Mouse (Mus musculus) heart, adult 11 months (tissue): ENCODE data around the gene Polr1c.

Source experiments
- DNase-seq: peaks from one replicate; pipeline ENCODE4 v3.0.0; 2022

Gene Polr1c

DNA sequence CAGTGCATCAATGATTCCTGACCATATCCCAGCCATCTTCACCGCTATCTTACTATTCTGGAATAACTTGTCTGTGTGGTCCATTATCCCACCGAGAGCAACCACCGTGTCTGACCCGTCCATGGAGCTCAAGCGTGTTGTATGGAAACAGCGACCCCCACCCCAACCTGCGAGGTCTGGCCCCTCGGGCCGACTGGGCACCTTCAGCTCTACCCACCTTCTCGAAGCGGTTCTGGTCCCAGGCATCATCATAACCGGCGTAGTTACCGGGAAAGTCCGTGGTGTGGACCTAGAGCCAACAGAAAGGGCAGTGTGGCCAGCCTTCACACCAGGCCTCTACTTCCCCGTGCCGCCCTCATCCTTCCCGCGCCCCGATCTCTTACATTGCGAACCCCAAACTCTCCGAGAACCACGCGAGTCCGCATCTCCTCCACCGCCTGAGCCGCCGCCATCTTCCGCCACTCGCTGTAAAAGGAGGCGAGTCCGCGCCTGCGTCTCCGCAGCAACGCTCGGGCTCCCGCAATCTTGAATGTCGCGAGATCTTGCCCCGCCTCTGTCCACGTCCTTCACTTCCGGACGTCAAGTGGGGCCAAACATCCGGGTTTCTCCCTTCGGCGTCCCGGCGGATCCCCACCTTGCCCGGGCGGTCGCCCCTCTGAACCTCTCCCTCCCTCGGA, at the start of gene Polr1c, which contains the start of gene Yipf3:
TSS of gene Polr1c (minus strand) at position 543 of the 677 bp plus-strand sequence.
TSS of gene Yipf3 (plus strand) at position 569 of the 677 bp plus-strand sequence.
- peak; percentile 99 for DNase-seq

DNA sequence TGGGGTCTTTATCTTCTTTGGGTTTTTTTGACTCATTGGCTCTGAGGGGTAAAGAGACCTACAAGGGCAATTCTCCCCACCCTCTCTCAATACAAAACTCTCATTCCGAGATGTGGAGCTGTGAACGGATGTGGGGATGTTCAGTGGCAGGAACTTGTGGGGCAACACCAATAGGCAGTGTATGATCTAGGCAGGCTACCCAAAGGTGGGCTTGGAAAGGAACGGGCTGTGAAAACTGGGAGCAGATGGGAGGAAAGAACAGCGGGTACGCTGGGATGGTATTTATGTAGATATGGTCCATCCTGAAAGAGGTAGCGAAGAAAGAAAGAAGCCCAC, 49.1 kb upstream of the Polr1c start:
- DNase-seq = no peak

GRCm38 (mm10) chr17:46296601-46297000, 48.7 kb upstream of the Polr1c start:
- DNase-seq = peak; percentile 79

DNA sequence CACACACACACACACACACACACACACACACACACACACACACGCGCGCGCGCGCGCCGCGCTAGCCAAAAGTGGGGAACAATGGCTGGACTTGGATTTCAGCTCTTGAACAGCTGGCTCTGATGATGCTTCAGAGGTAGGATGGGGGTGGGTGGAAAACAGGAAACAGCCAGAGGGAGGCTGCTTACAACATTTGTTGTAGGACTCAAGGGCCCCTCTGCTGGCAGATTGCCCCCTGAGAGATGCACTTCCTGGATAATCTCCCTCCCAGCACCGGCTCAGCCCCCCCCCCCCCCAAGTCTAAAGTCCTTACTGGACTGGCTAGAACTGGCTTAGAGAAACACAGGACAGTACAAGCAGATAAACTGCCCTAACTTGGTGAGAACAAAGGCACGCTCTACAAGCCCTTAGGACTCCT, 39.8 kb upstream of the Polr1c start:
- DNase-seq = peak; percentile 99

DNA sequence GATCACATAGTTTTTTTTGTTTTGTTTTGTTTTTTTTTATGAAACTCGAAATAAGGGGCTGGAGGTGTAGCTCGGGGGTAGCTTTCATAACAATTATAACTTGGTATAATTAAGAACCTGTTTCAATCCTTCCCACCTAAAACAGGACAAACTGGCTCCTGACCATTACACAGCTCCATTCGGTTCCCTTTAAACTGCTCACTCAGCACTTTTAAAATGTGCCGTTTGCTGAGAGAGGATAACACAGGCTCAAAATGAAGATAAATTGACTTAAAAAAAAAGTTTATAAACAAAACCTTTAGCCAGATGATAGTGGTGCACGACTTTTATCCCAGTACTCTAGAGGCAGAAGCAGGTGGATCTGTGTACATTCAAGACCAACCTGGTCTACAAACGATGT, 37.6 kb upstream of the Polr1c start:
- no peak for DNase-seq

DNA sequence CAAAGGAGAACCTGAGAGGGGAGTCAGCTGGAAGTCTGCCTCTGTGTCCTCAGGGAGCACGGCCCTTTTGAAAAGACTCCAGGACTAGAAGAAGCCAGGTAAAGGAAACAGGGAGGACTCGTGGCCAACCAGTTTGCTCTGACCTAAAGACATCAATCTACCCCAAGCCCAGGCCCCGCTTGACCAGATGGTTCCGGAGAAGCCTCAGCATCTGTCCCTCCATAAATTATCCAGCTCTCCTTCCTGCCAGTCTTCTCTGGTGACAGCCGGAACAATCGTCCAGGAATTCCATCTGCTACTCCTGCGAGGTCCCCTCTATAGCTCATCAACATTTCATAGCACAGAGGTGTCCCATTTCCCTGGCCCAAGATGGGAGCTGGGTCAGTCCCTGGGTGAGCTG, 36.8 kb upstream of the Polr1c start:
- DNase-seq = peak; percentile 81

- peak; percentile 88 for DNase-seq
Measured at GRCm38 (mm10) chr17:46283911-46284310, 36.1 kb upstream of the Polr1c start.

- no peak for DNase-seq
Measured at GRCm38 (mm10) chr17:46283140-46283539, 35.3 kb upstream of the Polr1c start.

DNA sequence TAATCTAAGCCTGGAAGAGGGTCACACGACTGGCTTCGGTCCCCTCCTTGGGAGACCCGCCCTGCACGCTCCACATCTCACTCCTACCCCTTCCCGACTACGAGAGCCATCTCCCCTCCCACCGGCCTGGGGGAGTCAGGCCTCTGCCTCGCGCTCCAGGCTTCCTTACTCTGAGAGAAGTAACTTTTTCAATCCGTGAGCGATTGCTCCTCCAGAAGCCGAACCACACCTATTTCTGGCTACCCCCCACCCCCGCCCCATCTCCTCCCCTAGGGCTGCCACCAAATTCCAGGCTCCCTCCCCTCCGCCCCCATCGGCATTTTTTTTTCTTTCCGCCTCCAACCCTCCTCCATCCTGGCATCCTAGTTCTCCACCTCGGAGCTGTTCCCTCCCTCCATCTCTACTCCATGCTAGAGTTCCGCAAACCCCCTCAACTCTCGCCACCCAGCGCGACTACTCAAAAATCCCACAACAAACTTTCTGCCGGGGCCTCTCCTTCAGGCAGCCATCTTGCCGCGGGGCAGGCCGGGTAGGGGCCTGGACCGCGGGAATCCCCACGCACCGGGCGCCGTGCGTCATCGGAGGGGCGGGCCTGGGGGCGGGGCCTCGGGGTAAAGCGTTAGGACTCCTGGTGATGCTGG, 34.7 kb upstream of the Polr1c start, which contains the start of gene Tjap1:
TSS of gene Tjap1 (minus strand) at position 544 of the 641 bp plus-strand sequence.
- DNase-seq = peak; percentile 99

DNA sequence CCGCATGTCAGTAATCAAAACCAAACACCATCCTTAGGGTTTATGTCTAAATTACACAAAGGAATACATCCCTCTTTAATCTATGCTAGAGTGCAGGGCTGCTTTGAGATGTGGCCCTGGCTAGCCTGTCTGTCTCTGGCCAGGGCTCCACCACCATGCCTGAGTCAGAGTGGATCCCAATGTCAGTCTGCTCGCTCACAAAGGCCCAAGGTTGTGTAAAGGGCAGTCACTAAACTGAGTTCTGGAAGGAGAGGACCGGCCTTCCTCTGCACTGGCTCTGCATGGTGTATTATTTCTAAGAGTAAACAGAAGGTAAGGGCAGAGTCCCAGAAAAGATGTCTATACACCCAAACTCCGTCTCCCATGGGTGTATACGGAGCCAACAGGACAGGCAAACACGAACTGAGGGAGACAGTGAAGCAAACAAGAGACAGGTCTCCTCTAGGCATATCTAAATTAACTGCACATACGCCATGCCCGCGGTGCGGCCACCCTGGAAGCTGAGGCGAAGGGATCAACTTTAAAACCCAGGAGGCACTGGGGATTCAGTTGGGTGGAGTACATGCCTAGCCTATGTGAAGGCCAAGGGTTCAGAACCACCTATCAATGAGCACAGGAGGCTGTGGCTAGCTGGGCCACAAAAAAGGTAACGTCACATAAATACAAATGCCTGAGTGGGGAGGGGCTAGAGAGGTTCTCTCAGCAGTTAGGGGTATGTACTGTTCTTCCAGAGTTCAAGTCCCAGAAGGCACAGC, 30.3 kb upstream of the Polr1c start:
- peak; percentile 89 for DNase-seq

DNA sequence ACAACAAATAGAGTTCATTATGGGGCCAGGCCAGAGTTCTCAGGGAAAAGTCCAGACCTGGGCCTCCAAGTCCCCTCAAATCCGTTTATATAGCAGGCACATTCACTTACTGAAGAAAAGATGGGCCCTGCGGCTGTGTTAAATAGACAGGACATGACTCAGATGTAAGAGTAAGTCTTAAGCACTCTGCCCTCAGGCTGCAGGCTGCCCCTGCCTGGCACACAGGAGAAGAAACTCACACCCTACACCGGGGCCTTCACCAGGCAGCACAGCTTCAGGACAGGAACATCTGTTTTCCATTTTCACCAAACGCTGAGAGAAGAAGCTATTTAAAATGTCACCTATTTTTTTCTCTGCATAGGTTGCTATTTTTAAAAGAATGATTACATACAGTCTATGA, 29.7 kb upstream of the Polr1c start:
- DNase-seq = peak; percentile 86

DNA sequence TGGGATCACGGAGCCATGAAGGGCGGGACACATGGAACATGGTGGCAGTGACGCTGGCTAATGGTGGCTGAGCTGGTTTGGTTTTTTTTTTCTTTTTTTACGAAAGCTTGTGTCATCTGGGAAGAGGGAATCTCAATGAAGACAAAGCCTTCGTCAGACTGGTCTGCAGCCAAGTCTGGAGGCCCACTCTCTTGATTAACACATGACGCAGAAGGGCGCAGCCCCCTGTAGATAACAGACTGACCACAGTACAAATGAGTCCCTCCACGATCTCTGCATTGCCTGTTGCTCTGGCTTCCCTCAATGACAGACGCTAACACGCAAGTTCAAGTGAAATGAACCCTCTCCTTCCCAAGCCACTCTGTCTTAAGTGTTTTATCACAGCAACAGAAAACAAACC, 27.7 kb upstream of the Polr1c start:
- no peak for DNase-seq

- DNase-seq = peak; percentile 66
Measured at GRCm38 (mm10) chr17:46275034-46275433, 27.2 kb upstream of the Polr1c start.

DNA sequence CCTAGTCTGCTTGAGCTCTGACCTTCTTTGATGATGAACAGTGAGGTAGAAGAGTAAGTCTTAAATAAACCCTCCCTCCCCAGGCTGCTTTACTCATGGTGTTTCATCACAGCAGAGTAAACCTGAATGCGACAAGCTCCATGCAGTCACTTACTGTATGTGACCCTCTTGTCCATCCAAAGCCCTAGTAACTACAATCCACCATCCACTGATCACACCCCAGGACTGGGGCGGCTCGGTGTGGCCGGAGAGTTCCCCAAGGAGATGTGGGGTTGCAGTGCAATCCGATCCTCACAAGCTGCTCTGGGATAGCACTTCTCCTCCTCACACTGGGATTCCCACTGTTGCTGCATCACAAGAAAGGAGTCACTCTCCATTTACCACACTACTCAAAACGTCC, 26.6 kb upstream of the Polr1c start:
- peak; percentile 86 for DNase-seq

- DNase-seq = peak; percentile 77
Measured at GRCm38 (mm10) chr17:46273803-46274236, 26.0 kb upstream of the Polr1c start.

DNA sequence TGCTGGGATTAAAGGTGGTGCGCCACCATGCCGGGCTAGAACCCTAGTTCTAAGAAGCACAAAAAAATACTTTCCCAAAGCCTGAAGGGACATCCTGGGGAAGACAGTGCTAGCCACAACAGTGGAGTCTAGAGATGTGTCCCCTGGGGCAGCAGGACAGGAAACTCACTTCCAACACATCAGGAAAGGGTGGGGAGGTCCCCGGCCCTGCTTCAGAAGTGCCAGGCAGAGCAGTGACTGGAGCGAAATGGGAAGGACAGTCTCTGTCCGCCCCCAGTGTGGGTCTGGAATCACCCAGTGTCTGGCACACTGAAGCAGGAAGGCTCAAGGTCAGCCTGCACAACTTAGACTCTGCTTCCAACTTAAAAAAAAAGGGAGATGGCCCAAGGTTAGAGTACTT, 24.8 kb upstream of the Polr1c start:
- peak; percentile 98 for DNase-seq

GRCm38 (mm10) chr17:46272058-46272457, 24.2 kb upstream of the Polr1c start:
- peak; percentile 79 for DNase-seq

- DNase-seq = peak; percentile 98
Measured at GRCm38 (mm10) chr17:46269771-46270534, 22.1 kb upstream of the Polr1c start.

- DNase-seq = peak; percentile 90
Measured at GRCm38 (mm10) chr17:46268026-46268720, 20.3 kb upstream of the Polr1c start.

GRCm38 (mm10) chr17:46267511-46267910, 19.7 kb upstream of the Polr1c start:
- DNase-seq = peak; percentile 89

- DNase-seq = peak; percentile 80
Measured at GRCm38 (mm10) chr17:46266986-46267385, 19.1 kb upstream of the Polr1c start.

DNA sequence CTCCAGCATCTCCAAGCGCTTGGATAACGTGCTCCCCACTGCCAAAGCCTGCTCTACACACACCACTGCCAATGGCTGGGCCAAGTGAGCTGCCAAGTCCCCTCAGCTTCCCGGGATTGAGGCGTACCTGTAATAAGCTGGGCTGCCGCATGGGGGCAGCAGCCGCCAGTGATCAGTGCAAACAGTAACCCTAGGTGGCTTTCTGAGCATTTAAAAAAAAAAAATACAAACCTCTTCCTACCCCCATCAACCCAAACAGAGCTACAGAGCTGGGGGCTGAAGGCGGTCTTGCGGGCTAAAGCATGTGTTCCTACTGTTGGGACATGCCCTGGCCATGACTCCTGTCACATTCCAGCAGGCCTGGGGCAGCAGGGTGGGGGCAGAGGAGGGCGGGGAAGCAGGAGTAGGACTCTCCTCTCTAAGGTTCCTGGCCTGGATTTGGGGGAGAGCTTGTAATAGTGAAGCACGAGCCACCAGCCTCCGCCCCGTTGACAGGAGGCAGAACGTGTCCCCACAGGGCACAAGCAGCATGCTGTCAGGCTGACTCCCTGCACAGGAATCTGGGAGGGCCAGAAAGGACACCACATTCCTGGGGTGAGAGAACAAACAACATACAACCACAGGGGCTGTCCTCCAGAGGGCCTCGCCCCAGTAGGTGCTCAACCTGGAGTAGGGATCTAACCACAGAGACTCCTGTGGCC, 18.2 kb upstream of the Polr1c start:
- peak; percentile 97 for DNase-seq
